Mouse (Mus musculus): ENCODE results near the gene Tgfb1. TPM values are rescaled to one million over a fixed set of nuclear protein-coding genes. Genes with fewer than 3 reads are reported as not detected.

Tgfb1 gene
- polyA plus RNA-seq, 1 experiment from 2014 or later = 3.8 TPM

DNA sequence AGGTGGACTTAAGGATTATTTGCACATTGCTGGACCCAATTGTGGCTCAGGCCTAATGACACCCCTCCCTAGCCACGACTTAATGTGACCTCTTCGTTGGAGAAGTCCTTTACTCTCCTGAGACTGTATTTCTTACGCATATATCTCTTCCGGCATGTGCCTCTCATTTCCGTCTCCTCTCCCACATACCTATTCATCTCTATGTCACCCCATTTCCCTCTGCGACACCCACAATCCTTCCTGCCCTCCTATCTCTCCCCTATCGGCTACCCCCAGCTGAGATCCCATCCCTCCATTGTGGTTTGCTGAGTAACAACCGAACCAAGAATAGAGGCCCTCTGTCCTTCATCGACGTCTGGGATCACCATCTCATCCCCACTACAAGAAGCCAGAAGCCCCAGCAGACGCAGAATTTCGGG is 2.8 kb downstream of the Tgfb1 start:
- Histone ChIP-seq H3K27ac (ENCODE audit: low read length) (peak overlapping the region; percentile 75), H3K4me1 (ENCODE audit: control insufficient read depth, insufficient read depth, low read length) (peaks cover 13% of the 10 kb centered on the region), H3K9ac (ENCODE audit: low read length) (peak overlapping the region; percentile 80), H3K27me3 (ENCODE audit: control insufficient read depth, insufficient read depth, low read length) (0 out of 2 replicates have a peak, but pooled peaks cover 2% of the 10 kb centered on the region), H3K4me2 (ENCODE audit: low read depth, low read length) (peak overlapping the region; percentile 97), H3K4me3 (ENCODE audit: low read length) (peak overlapping the region; percentile 64), H3K36me3 (ENCODE audit: control insufficient read depth, insufficient read depth) (peaks cover 2% of the 10 kb centered on the region), H3K9me3 (replicated peaks; ENCODE audit: control insufficient read depth, low read length) (no peaks in the 10 kb centered on the region)
- 9% methylated on average over 12 of the region's 12 CpGs for WGBS
- ATAC-seq (replicated peaks; ENCODE audit: extremely low read depth, insufficient read depth, low FRiP score) = 0 out of 2 replicates have a peak, but pooled peaks have one; percentile 1

DNA sequence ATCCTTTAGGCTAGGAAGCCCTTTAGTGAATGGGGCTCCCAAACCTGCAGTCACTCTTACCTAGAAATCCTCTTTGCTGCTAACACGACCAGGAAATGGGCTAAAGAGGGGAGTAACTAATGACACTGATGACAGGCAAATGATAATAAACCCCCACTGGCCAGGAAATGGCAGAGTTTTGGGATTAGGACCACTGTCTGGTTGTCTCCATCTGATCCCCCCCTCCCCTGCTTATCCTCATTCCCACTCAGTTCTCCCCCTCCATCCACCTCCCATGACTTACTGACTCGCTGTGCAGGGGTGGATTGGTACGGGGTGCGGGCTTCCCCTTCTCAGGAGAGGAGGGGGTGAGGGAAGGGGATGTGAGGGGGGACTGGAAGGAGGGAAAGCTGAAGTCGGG is 3.2 kb downstream of the Tgfb1 start:
- Histone ChIP-seq H3K4me2 (ENCODE audit: low read depth, low read length) (peak overlapping the region; percentile 97), H3K27ac (ENCODE audit: low read length) (peak overlapping the region; percentile 75; the same call in 1 of the 2 replicates), H3K4me1 (ENCODE audit: control insufficient read depth, insufficient read depth, low read length) (peaks cover 13% of the 10 kb centered on the region), H3K4me3 (ENCODE audit: low read length) (peak overlapping the region; percentile 64), H3K9me3 (replicated peaks; ENCODE audit: control insufficient read depth, low read length) (no peaks in the 10 kb centered on the region), H3K9ac (ENCODE audit: low read length) (peak overlapping the region; percentile 80; the same call in 1 of the 2 replicates), H3K36me3 (ENCODE audit: control insufficient read depth, insufficient read depth) (peaks cover 2% of the 10 kb centered on the region), H3K27me3 (ENCODE audit: control insufficient read depth, insufficient read depth, low read length) (0 out of 2 replicates have a peak, but pooled peaks cover 2% of the 10 kb centered on the region)
- WGBS = 36% methylated on average over 5 of the region's 5 CpGs
- no peak for ATAC-seq (replicated peaks; ENCODE audit: extremely low read depth, insufficient read depth, low FRiP score)

DNA sequence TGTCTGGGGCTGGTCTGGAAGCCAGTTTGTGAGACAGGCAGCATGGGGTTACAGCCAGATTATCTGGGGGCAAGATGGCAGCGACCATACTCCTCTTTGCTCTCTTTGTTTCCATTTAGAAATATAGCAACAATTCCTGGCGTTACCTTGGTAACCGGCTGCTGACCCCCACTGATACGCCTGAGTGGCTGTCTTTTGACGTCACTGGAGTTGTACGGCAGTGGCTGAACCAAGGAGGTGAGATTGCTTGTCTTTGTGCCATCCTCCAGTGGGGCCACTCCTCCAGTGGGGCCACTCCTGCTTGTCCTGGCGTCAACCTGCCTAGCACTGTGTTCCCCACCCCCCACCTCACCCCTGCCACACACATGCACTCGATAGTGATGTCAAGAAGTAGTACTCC is 7.3 kb downstream of the Tgfb1 start:
- H3K4me3 ChIP-seq (ENCODE audit: low read length) = no peak overlapping the region
- H3K9ac ChIP-seq (ENCODE audit: low read length) = no peak overlapping the region
- H3K27me3 ChIP-seq (ENCODE audit: control insufficient read depth, insufficient read depth, low read length) = 0 out of 2 replicates have a peak, but pooled peaks cover 2% of the 10 kb centered on the region
- ATAC-seq (replicated peaks; ENCODE audit: extremely low read depth, insufficient read depth, low FRiP score) = no peak
- H3K9me3 ChIP-seq (replicated peaks; ENCODE audit: control insufficient read depth, low read length) = no peaks in the 10 kb centered on the region
- no peak overlapping the region for H3K27ac ChIP-seq (ENCODE audit: low read length)
- no peak overlapping the region for H3K4me2 ChIP-seq (ENCODE audit: low read depth, low read length)
- H3K4me1 ChIP-seq (ENCODE audit: control insufficient read depth, insufficient read depth, low read length) = peaks cover 5% of the 10 kb centered on the region; the same call in 1 of the 2 replicates
- 70% methylated on average over 8 of the region's 8 CpGs for WGBS
- peaks cover 6% of the 10 kb centered on the region for H3K36me3 ChIP-seq (ENCODE audit: control insufficient read depth, insufficient read depth)

DNA sequence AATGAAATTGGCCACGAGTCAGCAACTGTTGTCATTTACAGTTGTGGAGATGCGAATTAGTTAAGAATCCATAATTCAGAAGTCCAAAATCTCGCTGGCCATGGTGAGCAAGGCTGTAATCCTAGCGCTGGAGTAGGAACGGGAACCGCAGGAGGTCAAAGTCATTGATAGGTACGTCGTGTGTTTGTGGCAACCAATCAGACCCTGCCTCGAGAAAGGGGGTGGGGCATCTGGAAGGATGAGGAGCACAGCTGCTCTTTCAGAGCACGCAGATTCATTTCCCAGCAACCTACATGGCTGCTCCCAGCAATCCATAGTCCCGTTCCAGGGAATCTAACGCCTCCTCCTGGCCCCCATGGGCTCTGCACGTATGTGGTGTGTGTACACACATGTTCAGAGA is 13.0 kb downstream of the Tgfb1 start:
- Histone ChIP-seq H3K27ac (ENCODE audit: low read length) (no peak overlapping the region), H3K27me3 (ENCODE audit: control insufficient read depth, insufficient read depth, low read length) (no peaks in the 10 kb centered on the region), H3K4me2 (ENCODE audit: low read depth, low read length) (no peak overlapping the region), H3K9ac (ENCODE audit: low read length) (no peak overlapping the region), H3K4me3 (ENCODE audit: low read length) (no peak overlapping the region), H3K9me3 (replicated peaks; ENCODE audit: control insufficient read depth, low read length) (peaks cover 5% of the 10 kb centered on the region), H3K4me1 (ENCODE audit: control insufficient read depth, insufficient read depth, low read length) (peaks cover 13% of the 10 kb centered on the region), H3K36me3 (ENCODE audit: control insufficient read depth, insufficient read depth) (peaks cover 21% of the 10 kb centered on the region)
- 62% methylated on average over 13 of the region's 13 CpGs for WGBS
- ATAC-seq (replicated peaks; ENCODE audit: extremely low read depth, insufficient read depth, low FRiP score) = no peak

DNA sequence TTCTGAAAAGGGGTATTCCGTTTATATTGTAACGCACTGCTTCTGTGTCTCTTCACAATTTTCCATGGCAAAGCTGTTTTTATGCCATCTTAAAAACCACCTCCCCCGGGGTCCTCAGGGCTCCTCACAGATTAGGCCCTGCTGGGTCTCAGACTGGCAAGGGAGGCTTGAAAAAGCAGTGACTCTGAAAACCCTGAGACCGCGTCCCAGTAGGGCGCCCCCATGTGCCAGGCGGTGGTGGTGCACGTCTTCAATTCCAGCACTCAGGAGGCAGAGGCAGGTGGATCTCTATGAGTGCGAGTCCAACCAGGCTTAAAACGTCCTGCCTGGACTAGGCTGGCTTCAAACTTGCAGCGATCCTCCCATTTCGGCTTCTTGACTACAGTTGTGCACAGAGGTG is 13.9 kb downstream of the Tgfb1 start:
- no peak for ATAC-seq (replicated peaks; ENCODE audit: extremely low read depth, insufficient read depth, low FRiP score)
- Histone ChIP-seq H3K27me3 (ENCODE audit: control insufficient read depth, insufficient read depth, low read length) (no peaks in the 10 kb centered on the region), H3K9ac (ENCODE audit: low read length) (no peak overlapping the region), H3K4me1 (ENCODE audit: control insufficient read depth, insufficient read depth, low read length) (peaks cover 20% of the 10 kb centered on the region), H3K4me3 (ENCODE audit: low read length) (no peak overlapping the region), H3K9me3 (replicated peaks; ENCODE audit: control insufficient read depth, low read length) (peaks cover 5% of the 10 kb centered on the region), H3K27ac (ENCODE audit: low read length) (no peak overlapping the region), H3K4me2 (ENCODE audit: low read depth, low read length) (no peak overlapping the region), H3K36me3 (ENCODE audit: control insufficient read depth, insufficient read depth) (peaks cover 21% of the 10 kb centered on the region)
- 76% methylated on average over 12 of the region's 12 CpGs for WGBS

DNA sequence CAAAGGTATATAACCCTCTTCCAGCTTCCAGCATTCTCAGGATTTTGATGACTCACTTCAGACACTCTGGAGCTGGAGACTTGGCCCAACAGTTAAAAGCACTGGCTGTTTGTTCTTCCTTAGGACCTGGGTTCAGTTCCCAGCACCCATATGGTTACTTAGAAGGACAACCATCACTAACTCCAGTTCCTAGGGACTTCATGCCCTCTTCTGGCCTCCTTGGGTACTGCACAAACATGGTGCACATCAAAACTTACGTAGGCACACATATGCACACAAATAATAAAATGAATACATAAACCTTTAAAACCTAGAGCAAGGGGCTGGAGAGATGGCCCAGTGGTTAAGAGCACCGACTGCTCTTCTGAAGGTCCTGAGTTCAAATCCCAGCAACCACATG is 15.5 kb downstream of the Tgfb1 start:
- Histone ChIP-seq H3K27ac (ENCODE audit: low read length) (no peak overlapping the region), H3K4me3 (ENCODE audit: low read length) (no peak overlapping the region), H3K4me2 (ENCODE audit: low read depth, low read length) (no peak overlapping the region), H3K27me3 (ENCODE audit: control insufficient read depth, insufficient read depth, low read length) (no peaks in the 10 kb centered on the region), H3K4me1 (ENCODE audit: control insufficient read depth, insufficient read depth, low read length) (peaks cover 29% of the 10 kb centered on the region), H3K9me3 (replicated peaks; ENCODE audit: control insufficient read depth, low read length) (peaks cover 5% of the 10 kb centered on the region), H3K36me3 (ENCODE audit: control insufficient read depth, insufficient read depth) (peaks cover 21% of the 10 kb centered on the region), H3K9ac (ENCODE audit: low read length) (no peak overlapping the region)
- ATAC-seq (replicated peaks; ENCODE audit: extremely low read depth, insufficient read depth, low FRiP score) = no peak
- 94% methylated on average over 2 of the region's 2 CpGs for WGBS

DNA sequence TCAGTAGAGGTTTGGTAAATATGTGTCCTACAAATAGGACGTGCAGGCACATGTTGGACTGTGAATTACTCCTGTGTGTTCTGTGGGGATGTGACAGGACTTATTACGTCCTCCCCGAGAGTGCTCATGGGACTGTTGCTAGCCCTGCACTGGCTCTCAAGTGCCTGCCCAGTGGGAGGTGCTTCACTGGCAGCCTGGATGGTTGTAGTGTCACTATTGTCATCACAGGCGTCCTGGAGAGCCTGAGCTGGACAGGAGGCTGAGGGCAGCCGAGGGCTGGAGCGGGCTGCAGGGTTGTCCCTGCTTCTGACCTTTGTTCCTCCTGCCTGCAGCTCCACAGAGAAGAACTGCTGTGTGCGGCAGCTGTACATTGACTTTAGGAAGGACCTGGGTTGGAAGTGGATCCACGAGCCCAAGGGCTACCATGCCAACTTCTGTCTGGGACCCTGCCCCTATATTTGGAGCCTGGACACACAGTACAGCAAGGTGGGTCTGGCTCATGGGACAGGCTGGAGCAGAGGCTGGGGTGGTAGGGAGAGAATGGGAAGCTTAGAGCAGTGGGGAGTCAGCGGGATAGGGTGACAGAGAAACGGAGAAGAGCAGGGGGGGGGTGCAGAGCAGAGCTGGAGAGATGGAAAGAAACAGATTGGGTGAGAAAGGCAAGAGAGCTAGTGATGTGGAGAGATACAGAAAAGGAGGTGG is 17.1 kb downstream of the Tgfb1 start:
- Histone ChIP-seq H3K36me3 (ENCODE audit: control insufficient read depth, insufficient read depth) (peaks cover 18% of the 10 kb centered on the region), H3K27me3 (ENCODE audit: control insufficient read depth, insufficient read depth, low read length) (no peaks in the 10 kb centered on the region), H3K9me3 (replicated peaks; ENCODE audit: control insufficient read depth, low read length) (peaks cover 5% of the 10 kb centered on the region), H3K4me3 (ENCODE audit: low read length) (no peak overlapping the region), H3K9ac (ENCODE audit: low read length) (0 out of 2 replicates have a peak overlapping the region, but pooled peaks have one; percentile 6), H3K4me1 (ENCODE audit: control insufficient read depth, insufficient read depth, low read length) (peaks cover 33% of the 10 kb centered on the region), H3K27ac (ENCODE audit: low read length) (peak overlapping the region; percentile 9; the same call in 1 of the 2 replicates), H3K4me2 (ENCODE audit: low read depth, low read length) (peak overlapping the region; percentile 61; the same call in 1 of the 2 replicates)
- ATAC-seq (replicated peaks; ENCODE audit: extremely low read depth, insufficient read depth, low FRiP score) = 0 out of 2 replicates have a peak, but pooled peaks have one; percentile 14
- 30% methylated on average over 10 of the region's 10 CpGs for WGBS

DNA sequence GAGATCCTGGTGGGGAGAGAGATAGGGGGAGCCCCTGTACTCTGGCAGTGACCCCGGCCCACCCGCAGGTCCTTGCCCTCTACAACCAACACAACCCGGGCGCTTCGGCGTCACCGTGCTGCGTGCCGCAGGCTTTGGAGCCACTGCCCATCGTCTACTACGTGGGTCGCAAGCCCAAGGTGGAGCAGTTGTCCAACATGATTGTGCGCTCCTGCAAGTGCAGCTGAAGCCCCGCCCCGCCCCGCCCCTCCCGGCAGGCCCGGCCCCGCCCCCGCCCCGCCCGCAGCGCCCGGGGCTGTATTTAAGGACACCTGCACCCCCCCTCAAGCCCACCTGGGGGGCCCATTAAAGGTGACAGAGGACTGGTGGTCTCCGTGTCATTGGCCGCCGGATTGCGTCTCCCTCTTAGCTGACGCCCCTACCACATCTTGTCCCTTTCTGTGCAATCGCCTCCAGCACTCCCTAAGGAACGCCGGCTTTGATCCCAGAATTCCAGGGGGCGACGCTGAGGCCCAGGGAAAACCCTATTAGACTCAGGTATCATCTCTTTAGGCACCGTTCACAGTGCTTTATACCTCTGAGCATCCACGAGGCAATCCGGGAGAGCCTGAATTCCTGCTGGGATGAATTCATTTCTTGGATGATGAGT is 18.0 kb downstream of the Tgfb1 start:
- H3K27ac ChIP-seq (ENCODE audit: low read length) = no peak overlapping the region; the same call in 1 of the 2 replicates
- peaks cover 16% of the 10 kb centered on the region for H3K36me3 ChIP-seq (ENCODE audit: control insufficient read depth, insufficient read depth)
- H3K9me3 ChIP-seq (replicated peaks; ENCODE audit: control insufficient read depth, low read length) = peaks cover 5% of the 10 kb centered on the region
- ATAC-seq (replicated peaks; ENCODE audit: extremely low read depth, insufficient read depth, low FRiP score) = no peak
- H3K9ac ChIP-seq (ENCODE audit: low read length) = no peak overlapping the region
- peak overlapping the region; percentile 61 for H3K4me2 ChIP-seq (ENCODE audit: low read depth, low read length)
- H3K4me1 ChIP-seq (ENCODE audit: control insufficient read depth, insufficient read depth, low read length) = peaks cover 36% of the 10 kb centered on the region
- H3K27me3 ChIP-seq (ENCODE audit: control insufficient read depth, insufficient read depth, low read length) = no peaks in the 10 kb centered on the region
- WGBS = 17% methylated on average over 32 of the region's 37 CpGs
- peak overlapping the region; percentile 32 for H3K4me3 ChIP-seq (ENCODE audit: low read length)

DNA sequence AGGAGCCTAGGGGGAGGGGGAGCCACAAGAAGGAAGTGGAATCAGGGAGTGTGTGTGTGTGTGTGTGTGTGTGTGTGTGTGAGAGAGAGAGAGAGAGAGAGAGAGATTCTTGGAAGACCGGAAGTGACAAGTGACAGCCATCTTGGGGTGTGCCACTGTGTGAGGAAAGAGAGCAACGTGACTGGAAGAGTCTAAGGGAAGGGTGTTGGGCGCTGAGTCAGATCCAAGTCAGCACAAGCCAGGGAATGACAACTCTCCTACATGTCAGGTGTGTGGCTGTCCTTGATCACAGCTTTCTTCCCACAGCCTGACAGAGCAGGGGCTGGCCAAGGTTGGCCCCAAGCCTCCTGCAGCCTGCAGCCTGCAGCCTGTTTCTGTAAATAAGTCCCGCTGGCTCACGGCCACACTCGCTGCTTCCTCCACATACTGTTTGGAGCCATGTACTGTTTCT is 19.0 kb downstream of the Tgfb1 start:
- Histone ChIP-seq H3K27me3 (ENCODE audit: control insufficient read depth, insufficient read depth, low read length) (no peaks in the 10 kb centered on the region), H3K9me3 (replicated peaks; ENCODE audit: control insufficient read depth, low read length) (peaks cover 5% of the 10 kb centered on the region), H3K36me3 (ENCODE audit: control insufficient read depth, insufficient read depth) (peaks cover 13% of the 10 kb centered on the region), H3K4me3 (ENCODE audit: low read length) (no peak overlapping the region), H3K4me2 (ENCODE audit: low read depth, low read length) (no peak overlapping the region), H3K9ac (ENCODE audit: low read length) (no peak overlapping the region), H3K4me1 (ENCODE audit: control insufficient read depth, insufficient read depth, low read length) (peaks cover 46% of the 10 kb centered on the region), H3K27ac (ENCODE audit: low read length) (peak overlapping the region; percentile 83)
- 53% methylated on average over 6 of the region's 6 CpGs for WGBS
- 0 out of 2 replicates have a peak, but pooled peaks have one; percentile 4 for ATAC-seq (replicated peaks; ENCODE audit: extremely low read depth, insufficient read depth, low FRiP score)

Data from heart, embryonic 16.5 days (tissue).